Mouse (Mus musculus): ENCODE results near the gene Ikzf2. TPM values are rescaled to one million over a fixed set of nuclear protein-coding genes. Genes with fewer than 3 reads are reported as not detected.

Ikzf2 gene
- polyA plus RNA-seq, 1 experiment from 2014 or later: 3.4 TPM

GRCm38 (mm10) chr1:69549987-69550386 is 137.1 kb downstream of the Ikzf2 start:
- no peak for ATAC-seq (ENCODE audit: insufficient read depth, low FRiP score, low TSS enrichment)
- no peak for DNase-seq (ENCODE audit: low spot score)
- no peak overlapping the region for H3K9ac ChIP-seq (ENCODE audit: low read length)
- H3K4me1 ChIP-seq (ENCODE audit: control insufficient read depth, insufficient read depth, low read length): no peaks in the 10 kb centered on the region
- no peak overlapping the region for H3K4me3 ChIP-seq (ENCODE audit: low read depth, low read length)
- no peak overlapping the region for H3K4me2 ChIP-seq (ENCODE audit: low read depth)
- 92% methylated on average over 4 of the region's 4 CpGs for WGBS
- H3K36me3 ChIP-seq (ENCODE audit: control insufficient read depth, insufficient read depth, low read length): no peaks in the 10 kb centered on the region
- H3K9me3 ChIP-seq (ENCODE audit: control insufficient read depth, low read length): no peaks in the 10 kb centered on the region
- no peak overlapping the region for H3K27ac ChIP-seq (ENCODE audit: low read depth, low read length)
- H3K27me3 ChIP-seq (ENCODE audit: control insufficient read depth, insufficient read depth, low read length): no peaks in the 10 kb centered on the region

GRCm38 (mm10) chr1:69545885-69546253 is 141.2 kb downstream of the Ikzf2 start:
- H3K27me3 ChIP-seq (ENCODE audit: control insufficient read depth, insufficient read depth, low read length): no peaks in the 10 kb centered on the region
- DNase-seq (ENCODE audit: low spot score) (no peak), ATAC-seq (ENCODE audit: insufficient read depth, low FRiP score, low TSS enrichment) (no peak)
- no peak overlapping the region for H3K4me3 ChIP-seq (ENCODE audit: low read depth, low read length)
- 90% methylated on average over 1 of the region's 1 CpGs for whole genome bisulfite sequencing
- no peak overlapping the region for H3K9ac ChIP-seq (ENCODE audit: low read length)
- no peaks in the 10 kb centered on the region for H3K36me3 ChIP-seq (ENCODE audit: control insufficient read depth, insufficient read depth, low read length)
- no peaks in the 10 kb centered on the region for H3K4me1 ChIP-seq (ENCODE audit: control insufficient read depth, insufficient read depth, low read length)
- no peak overlapping the region for H3K4me2 ChIP-seq (ENCODE audit: low read depth)
- no peak overlapping the region for H3K27ac ChIP-seq (ENCODE audit: low read depth, low read length)
- H3K9me3 ChIP-seq (ENCODE audit: control insufficient read depth, low read length): no peaks in the 10 kb centered on the region

- H3K9ac ChIP-seq (ENCODE audit: low read length): no peak overlapping the region
- H3K27me3 ChIP-seq (ENCODE audit: control insufficient read depth, insufficient read depth, low read length): no peaks in the 10 kb centered on the region
- no peak overlapping the region for H3K27ac ChIP-seq (ENCODE audit: low read depth, low read length)
- H3K9me3 ChIP-seq (ENCODE audit: control insufficient read depth, low read length): no peaks in the 10 kb centered on the region
- no peak for ATAC-seq (ENCODE audit: insufficient read depth, low FRiP score, low TSS enrichment)
- no peak for DNase-seq (ENCODE audit: low spot score)
- no peak overlapping the region for H3K4me3 ChIP-seq (ENCODE audit: low read depth, low read length)
- H3K4me2 ChIP-seq (ENCODE audit: low read depth): no peak overlapping the region
- H3K36me3 ChIP-seq (ENCODE audit: control insufficient read depth, insufficient read depth, low read length): no peaks in the 10 kb centered on the region
- WGBS: 89% methylated on average over 8 of the region's 8 CpGs
- H3K4me1 ChIP-seq (ENCODE audit: control insufficient read depth, insufficient read depth, low read length): no peaks in the 10 kb centered on the region
These were observed 141.7 kb downstream of the Ikzf2 start for GRCm38 (mm10) chr1:69545217-69545884.

GRCm38 (mm10) chr1:69543774-69544597 is 143.1 kb downstream of the Ikzf2 start:
- H3K36me3 ChIP-seq (ENCODE audit: control insufficient read depth, insufficient read depth, low read length): no peaks in the 10 kb centered on the region
- no peak for ATAC-seq (ENCODE audit: insufficient read depth, low FRiP score, low TSS enrichment)
- no peak overlapping the region for H3K27ac ChIP-seq (ENCODE audit: low read depth, low read length)
- 93% methylated on average over 6 of the region's 6 CpGs for WGBS
- no peaks in the 10 kb centered on the region for H3K27me3 ChIP-seq (ENCODE audit: control insufficient read depth, insufficient read depth, low read length)
- no peak overlapping the region for H3K4me2 ChIP-seq (ENCODE audit: low read depth)
- no peak for DNase-seq (ENCODE audit: low spot score)
- H3K4me3 ChIP-seq (ENCODE audit: low read depth, low read length): no peak overlapping the region
- H3K9ac ChIP-seq (ENCODE audit: low read length): no peak overlapping the region
- no peaks in the 10 kb centered on the region for H3K4me1 ChIP-seq (ENCODE audit: control insufficient read depth, insufficient read depth, low read length)
- no peaks in the 10 kb centered on the region for H3K9me3 ChIP-seq (ENCODE audit: control insufficient read depth, low read length)

GRCm38 (mm10) chr1:69542546-69542945 is 144.5 kb downstream of the Ikzf2 start:
- Histone ChIP-seq H3K27ac (ENCODE audit: low read depth, low read length) (no peak overlapping the region), H3K4me1 (ENCODE audit: control insufficient read depth, insufficient read depth, low read length) (no peaks in the 10 kb centered on the region; the same call in 1 of the 2 replicates), H3K9ac (ENCODE audit: low read length) (no peak overlapping the region), H3K36me3 (ENCODE audit: control insufficient read depth, insufficient read depth, low read length) (no peaks in the 10 kb centered on the region), H3K4me2 (ENCODE audit: low read depth) (no peak overlapping the region), H3K9me3 (ENCODE audit: control insufficient read depth, low read length) (no peaks in the 10 kb centered on the region), H3K27me3 (ENCODE audit: control insufficient read depth, insufficient read depth, low read length) (no peaks in the 10 kb centered on the region), H3K4me3 (ENCODE audit: low read depth, low read length) (no peak overlapping the region)
- WGBS: 87% methylated on average over 3 of the region's 3 CpGs
- ATAC-seq (ENCODE audit: insufficient read depth, low FRiP score, low TSS enrichment): no peak
- no peak for DNase-seq (ENCODE audit: low spot score)

- Histone ChIP-seq H3K27ac (ENCODE audit: low read depth, low read length) (no peak overlapping the region), H3K27me3 (ENCODE audit: control insufficient read depth, insufficient read depth, low read length) (no peaks in the 10 kb centered on the region), H3K9me3 (ENCODE audit: control insufficient read depth, low read length) (no peaks in the 10 kb centered on the region), H3K36me3 (ENCODE audit: control insufficient read depth, insufficient read depth, low read length) (no peaks in the 10 kb centered on the region), H3K4me1 (ENCODE audit: control insufficient read depth, insufficient read depth, low read length) (no peaks in the 10 kb centered on the region; the same call in 1 of the 2 replicates), H3K4me2 (ENCODE audit: low read depth) (no peak overlapping the region), H3K4me3 (ENCODE audit: low read depth, low read length) (no peak overlapping the region), H3K9ac (ENCODE audit: low read length) (no peak overlapping the region)
- 0 out of 2 replicates have a peak, but pooled peaks have one; percentile 45 for ATAC-seq (ENCODE audit: insufficient read depth, low FRiP score, low TSS enrichment)
- WGBS: 53% methylated on average over 7 of the region's 7 CpGs
- peak; percentile 47 for DNase-seq (ENCODE audit: low spot score)
These were observed 148.4 kb downstream of the Ikzf2 start for GRCm38 (mm10) chr1:69538663-69539062.

GRCm38 (mm10) chr1:69537619-69538018 is 149.4 kb downstream of the Ikzf2 start:
- no peak for ATAC-seq (ENCODE audit: insufficient read depth, low FRiP score, low TSS enrichment)
- Histone ChIP-seq H3K27me3 (ENCODE audit: control insufficient read depth, insufficient read depth, low read length) (no peaks in the 10 kb centered on the region), H3K36me3 (ENCODE audit: control insufficient read depth, insufficient read depth, low read length) (no peaks in the 10 kb centered on the region), H3K9me3 (ENCODE audit: control insufficient read depth, low read length) (no peaks in the 10 kb centered on the region), H3K4me1 (ENCODE audit: control insufficient read depth, insufficient read depth, low read length) (no peaks in the 10 kb centered on the region; the same call in 1 of the 2 replicates), H3K4me3 (ENCODE audit: low read depth, low read length) (no peak overlapping the region), H3K9ac (ENCODE audit: low read length) (no peak overlapping the region), H3K4me2 (ENCODE audit: low read depth) (no peak overlapping the region), H3K27ac (ENCODE audit: low read depth, low read length) (no peak overlapping the region)
- WGBS: 62% methylated on average over 3 of the region's 3 CpGs
- DNase-seq (ENCODE audit: low spot score): no peak

- no peaks in the 10 kb centered on the region for H3K27me3 ChIP-seq (ENCODE audit: control insufficient read depth, insufficient read depth, low read length)
- no peak overlapping the region for H3K27ac ChIP-seq (ENCODE audit: low read depth, low read length)
- WGBS: 57% methylated on average over 4 of the region's 4 CpGs
- no peak overlapping the region for H3K4me2 ChIP-seq (ENCODE audit: low read depth)
- ATAC-seq (ENCODE audit: insufficient read depth, low FRiP score, low TSS enrichment) (no peak), DNase-seq (ENCODE audit: low spot score) (no peak)
- H3K4me1 ChIP-seq (ENCODE audit: control insufficient read depth, insufficient read depth, low read length): no peaks in the 10 kb centered on the region; the same call in 1 of the 2 replicates
- no peaks in the 10 kb centered on the region for H3K9me3 ChIP-seq (ENCODE audit: control insufficient read depth, low read length)
- H3K9ac ChIP-seq (ENCODE audit: low read length): no peak overlapping the region
- no peaks in the 10 kb centered on the region for H3K36me3 ChIP-seq (ENCODE audit: control insufficient read depth, insufficient read depth, low read length)
- no peak overlapping the region for H3K4me3 ChIP-seq (ENCODE audit: low read depth, low read length)
These were observed 151.5 kb downstream of the Ikzf2 start for GRCm38 (mm10) chr1:69535507-69535906.

- WGBS: 92% methylated on average over 10 of the region's 10 CpGs
- Histone ChIP-seq H3K4me2 (ENCODE audit: low read depth) (no peak overlapping the region), H3K9ac (ENCODE audit: low read length) (no peak overlapping the region), H3K27me3 (ENCODE audit: control insufficient read depth, insufficient read depth, low read length) (no peaks in the 10 kb centered on the region), H3K27ac (ENCODE audit: low read depth, low read length) (no peak overlapping the region), H3K4me3 (ENCODE audit: low read depth, low read length) (no peak overlapping the region), H3K9me3 (ENCODE audit: control insufficient read depth, low read length) (no peaks in the 10 kb centered on the region), H3K36me3 (ENCODE audit: control insufficient read depth, insufficient read depth, low read length) (no peaks in the 10 kb centered on the region), H3K4me1 (ENCODE audit: control insufficient read depth, insufficient read depth, low read length) (no peaks in the 10 kb centered on the region)
- ATAC-seq (ENCODE audit: insufficient read depth, low FRiP score, low TSS enrichment): no peak
- no peak for DNase-seq (ENCODE audit: low spot score)
These were observed 154.0 kb downstream of the Ikzf2 start for GRCm38 (mm10) chr1:69533048-69533447.
